Mouse (Mus musculus): Measurements from ENCODE around the gene Abhd14b. TPM values are rescaled to one million over a fixed set of nuclear protein-coding genes. Genes with fewer than 3 reads are reported as not detected.

Gene Abhd14b
- polyA plus RNA-seq, 1 experiment from 2014 or later = 5.1 TPM

GRCm38 (mm10) chr9:106451899-106452298, 4.6 kb downstream of the Abhd14b start:
- 52% methylated on average over 2 of the region's 2 CpGs for WGBS
- no peak overlapping the region for H3K4me3 ChIP-seq
- no peak overlapping the region for H3K9ac ChIP-seq

DNA sequence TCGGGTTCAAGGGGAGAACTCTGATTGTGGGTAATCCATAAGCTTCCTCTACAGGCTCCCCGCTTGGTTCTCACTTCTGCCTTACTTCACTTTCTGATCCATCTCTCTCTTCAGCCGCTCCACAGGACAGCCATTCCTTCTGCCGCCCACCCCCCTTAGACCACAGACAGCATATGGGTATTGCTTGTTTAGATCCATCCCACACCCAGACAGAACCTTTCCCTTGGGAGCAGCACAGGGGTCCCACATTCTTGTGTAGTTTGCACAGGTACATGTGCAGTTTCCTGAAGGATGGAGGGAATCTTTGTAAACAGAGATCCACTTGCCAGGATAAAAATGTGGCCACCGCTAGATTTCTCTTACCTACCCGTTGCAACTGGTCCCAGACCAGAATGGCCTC, 5.1 kb downstream of the Abhd14b start:
- Histone ChIP-seq H3K27ac (ENCODE audit: poor library complexity, severe bottlenecking) (no peak overlapping the region), H3K4me2 (peak overlapping the region; percentile 94; the same call in 1 of the 2 replicates), H3K4me1 (replicated peaks) (peaks cover 80% of the 10 kb centered on the region), H3K9me3 (replicated peaks) (no peaks in the 10 kb centered on the region), H3K36me3 (0 out of 2 replicates have a peak, but pooled peaks cover 2% of the 10 kb centered on the region), H3K4me3 (no peak overlapping the region), H3K9ac (no peak overlapping the region), H3K27me3 (replicated peaks) (no peaks in the 10 kb centered on the region)
- 37% methylated on average over 6 of the region's 6 CpGs for WGBS
- no peak for ATAC-seq (ENCODE audit: insufficient number of reproducible peaks, low FRiP score)

More at GRCm38 (mm10) chr9:106451899-106452298, 4.6 kb downstream of the Abhd14b start:
- Histone ChIP-seq H3K27me3 (replicated peaks) (no peaks in the 10 kb centered on the region), H3K36me3 (0 out of 2 replicates have a peak, but pooled peaks cover 2% of the 10 kb centered on the region), H3K4me1 (replicated peaks) (peaks cover 76% of the 10 kb centered on the region), H3K4me2 (no peak overlapping the region), H3K27ac (ENCODE audit: poor library complexity, severe bottlenecking) (no peak overlapping the region), H3K9me3 (replicated peaks) (no peaks in the 10 kb centered on the region)
- no peak for ATAC-seq (ENCODE audit: insufficient number of reproducible peaks, low FRiP score)

DNA sequence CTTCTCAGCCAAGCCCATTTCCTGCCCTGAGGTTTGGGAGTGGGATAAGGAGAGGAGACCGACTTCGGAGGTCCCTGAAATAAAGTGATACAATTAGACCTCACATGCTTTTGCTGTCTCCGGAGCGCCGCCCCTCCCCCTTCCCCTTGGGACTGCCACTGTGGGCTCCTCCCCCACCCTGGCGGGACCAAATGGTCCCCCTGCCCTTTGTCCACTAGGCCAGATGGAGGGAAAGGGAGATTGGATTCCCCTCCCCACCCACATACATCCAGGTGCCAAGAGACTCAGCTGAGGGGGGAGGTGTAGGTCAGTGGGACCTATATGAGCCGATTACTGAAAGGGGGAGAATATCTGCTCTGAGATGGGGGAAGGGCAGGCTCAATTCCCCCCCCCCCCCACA, 5.6 kb downstream of the Abhd14b start:
- WGBS = 5% methylated on average over 7 of the region's 7 CpGs
- Histone ChIP-seq H3K4me1 (replicated peaks) (peaks cover 82% of the 10 kb centered on the region), H3K9ac (peak overlapping the region; percentile 88), H3K4me3 (peak overlapping the region; percentile 80), H3K36me3 (0 out of 2 replicates have a peak, but pooled peaks cover 2% of the 10 kb centered on the region), H3K9me3 (replicated peaks) (no peaks in the 10 kb centered on the region), H3K4me2 (peak overlapping the region; percentile 94), H3K27ac (ENCODE audit: poor library complexity, severe bottlenecking) (no peak overlapping the region), H3K27me3 (replicated peaks) (no peaks in the 10 kb centered on the region)
- ATAC-seq (ENCODE audit: insufficient number of reproducible peaks, low FRiP score) = no peak

GRCm38 (mm10) chr9:106453271-106454070, 6.2 kb downstream of the Abhd14b start, which contains the start of gene Pcbp4:
Pcbp4 (plus strand) TSS chr9:106453291.
- peak within 1 kb of the TSS; percentile 94 for H3K4me2 ChIP-seq
- no peaks in the 10 kb centered on the region for H3K27me3 ChIP-seq (replicated peaks)
- peak within 1 kb of the TSS; percentile 88 for H3K9ac ChIP-seq
- H3K27ac ChIP-seq (ENCODE audit: poor library complexity, severe bottlenecking) = peak within 1 kb of the TSS; percentile 88
- peaks cover 83% of the 10 kb centered on the region for H3K4me1 ChIP-seq (replicated peaks)
- peak within 1 kb of the TSS; percentile 80 for H3K4me3 ChIP-seq
- ATAC-seq (ENCODE audit: insufficient number of reproducible peaks, low FRiP score) = peak; percentile 80
- under 1% methylated on average over 44 of the region's 74 CpGs for WGBS
- peaks cover 2% of the 10 kb centered on the region; the same call in 1 of the 2 replicates for H3K36me3 ChIP-seq
- H3K9me3 ChIP-seq (replicated peaks) = no peaks in the 10 kb centered on the region

- Histone ChIP-seq H3K4me1 (replicated peaks) (peaks cover 82% of the 10 kb centered on the region), H3K4me3 (peak overlapping the region; percentile 80), H3K9me3 (replicated peaks) (no peaks in the 10 kb centered on the region), H3K36me3 (peaks cover 2% of the 10 kb centered on the region; the same call in 1 of the 2 replicates), H3K4me2 (peak overlapping the region; percentile 94), H3K27me3 (replicated peaks) (no peaks in the 10 kb centered on the region), H3K27ac (ENCODE audit: poor library complexity, severe bottlenecking) (peak overlapping the region; percentile 88), H3K9ac (peak overlapping the region; percentile 88)
- ATAC-seq (ENCODE audit: insufficient number of reproducible peaks, low FRiP score) = no peak
- WGBS = 2% methylated on average over 18 of the region's 20 CpGs
Measured at GRCm38 (mm10) chr9:106454071-106454761, 7.0 kb downstream of the Abhd14b start.

GRCm38 (mm10) chr9:106454888-106455681, 7.8 kb downstream of the Abhd14b start:
- Histone ChIP-seq H3K4me1 (replicated peaks) (peaks cover 86% of the 10 kb centered on the region), H3K27ac (ENCODE audit: poor library complexity, severe bottlenecking) (peak overlapping the region; percentile 88), H3K4me2 (peak overlapping the region; percentile 94), H3K9ac (peak overlapping the region; percentile 88), H3K9me3 (replicated peaks) (no peaks in the 10 kb centered on the region), H3K4me3 (peak overlapping the region; percentile 80), H3K36me3 (peaks cover 9% of the 10 kb centered on the region), H3K27me3 (replicated peaks) (no peaks in the 10 kb centered on the region)
- peak; percentile 20; the same call in 1 of the 2 replicates for ATAC-seq (ENCODE audit: insufficient number of reproducible peaks, low FRiP score)
- 3% methylated on average over 17 of the region's 17 CpGs for WGBS

DNA sequence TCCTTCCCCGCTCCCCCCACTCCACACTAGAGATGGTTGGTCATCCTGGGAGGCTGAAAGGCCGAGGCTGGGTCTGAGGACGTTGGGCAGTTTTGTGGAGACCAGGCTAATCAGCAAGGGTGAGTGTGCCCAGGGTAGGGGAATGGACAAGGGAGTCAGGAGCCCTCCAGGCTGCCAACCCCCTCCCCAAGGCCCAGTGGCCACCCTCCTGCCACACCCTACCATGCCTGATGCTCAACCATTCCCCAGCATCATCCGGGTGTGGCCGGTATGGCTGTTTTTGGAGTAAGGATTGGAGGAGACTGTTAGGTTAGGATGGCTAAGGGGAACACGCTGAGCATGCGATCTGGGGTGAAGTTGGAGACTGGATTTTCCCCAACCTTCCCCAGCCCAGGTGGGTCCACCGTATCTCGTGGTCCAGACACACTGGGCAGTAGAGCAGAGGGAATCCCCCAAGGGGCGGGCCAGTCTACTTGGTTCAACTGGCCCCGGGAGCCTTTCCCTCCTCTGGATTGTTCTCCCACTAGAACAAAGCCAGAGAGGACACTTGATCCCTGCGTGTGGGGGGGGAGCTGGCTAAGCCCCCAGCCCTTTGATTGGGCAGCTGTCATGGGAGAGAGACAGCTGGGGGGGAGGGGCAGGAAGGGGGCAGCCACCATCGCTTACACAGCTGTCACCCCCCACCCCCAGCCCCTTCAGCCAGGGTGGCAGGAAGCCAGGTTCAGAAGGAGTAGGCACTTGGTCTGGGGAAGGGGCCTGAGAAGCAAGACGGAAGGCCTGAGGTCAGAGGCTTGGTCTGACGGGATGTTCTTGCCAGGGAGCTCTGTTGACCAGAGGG, 9.3 kb downstream of the Abhd14b start:
- ATAC-seq (ENCODE audit: insufficient number of reproducible peaks, low FRiP score) = no peak
- peak overlapping the region; percentile 51 for H3K9ac ChIP-seq
- H3K4me2 ChIP-seq = peak overlapping the region; percentile 94
- WGBS = 42% methylated on average over 15 of the region's 15 CpGs
- peaks cover 23% of the 10 kb centered on the region for H3K36me3 ChIP-seq
- H3K27ac ChIP-seq (ENCODE audit: poor library complexity, severe bottlenecking) = peak overlapping the region; percentile 61
- H3K27me3 ChIP-seq (replicated peaks) = no peaks in the 10 kb centered on the region
- H3K4me1 ChIP-seq (replicated peaks) = peaks cover 73% of the 10 kb centered on the region
- H3K9me3 ChIP-seq (replicated peaks) = no peaks in the 10 kb centered on the region
- H3K4me3 ChIP-seq = peak overlapping the region; percentile 4; the same call in 1 of the 2 replicates

- Histone ChIP-seq H3K9me3 (replicated peaks) (no peaks in the 10 kb centered on the region), H3K4me1 (replicated peaks) (peaks cover 70% of the 10 kb centered on the region), H3K4me3 (peak overlapping the region; percentile 4; the same call in 1 of the 2 replicates), H3K27me3 (replicated peaks) (no peaks in the 10 kb centered on the region), H3K36me3 (peaks cover 29% of the 10 kb centered on the region), H3K27ac (ENCODE audit: poor library complexity, severe bottlenecking) (peak overlapping the region; percentile 61), H3K4me2 (peak overlapping the region; percentile 94), H3K9ac (peak overlapping the region; percentile 51)
- 54% methylated on average over 9 of the region's 9 CpGs for WGBS
- no peak for ATAC-seq (ENCODE audit: insufficient number of reproducible peaks, low FRiP score)
Measured at GRCm38 (mm10) chr9:106457163-106457559, 9.9 kb downstream of the Abhd14b start.

- Histone ChIP-seq H3K27ac (ENCODE audit: poor library complexity, severe bottlenecking) (no peak overlapping the region), H3K9me3 (replicated peaks) (no peaks in the 10 kb centered on the region), H3K9ac (0 out of 2 replicates have a peak overlapping the region, but pooled peaks have one; percentile 10), H3K4me1 (replicated peaks) (peaks cover 63% of the 10 kb centered on the region), H3K4me2 (no peak overlapping the region), H3K27me3 (replicated peaks) (0 out of 2 replicates have a peak, but pooled peaks cover under 1% of the 10 kb centered on the region), H3K4me3 (no peak overlapping the region), H3K36me3 (peaks cover 36% of the 10 kb centered on the region)
- 68% methylated on average over 5 of the region's 5 CpGs for WGBS
- no peak for ATAC-seq (ENCODE audit: insufficient number of reproducible peaks, low FRiP score)
Measured at GRCm38 (mm10) chr9:106457920-106458319, 10.7 kb downstream of the Abhd14b start.

DNA sequence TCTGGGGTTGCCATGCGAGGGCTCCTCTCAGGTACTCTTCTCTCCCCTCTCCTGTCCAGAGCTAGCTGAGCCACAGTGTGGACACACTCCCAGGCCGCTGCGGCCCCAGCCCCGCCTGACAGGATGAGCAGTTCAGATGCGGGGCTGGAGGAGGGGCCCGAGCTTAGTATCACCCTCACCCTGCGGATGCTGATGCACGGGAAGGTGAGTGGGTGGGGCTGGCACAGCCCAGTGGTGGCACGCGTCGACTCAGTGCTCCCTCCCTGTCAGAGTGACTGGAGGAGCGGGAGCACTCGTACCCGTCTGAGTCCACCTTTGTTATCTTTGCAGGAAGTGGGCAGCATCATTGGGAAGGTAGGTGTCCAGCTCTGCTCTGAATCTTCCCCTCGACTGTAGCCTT, 12.7 kb downstream of the Abhd14b start:
- H3K36me3 ChIP-seq = peaks cover 50% of the 10 kb centered on the region
- H3K4me3 ChIP-seq = no peak overlapping the region
- H3K9me3 ChIP-seq (replicated peaks) = no peaks in the 10 kb centered on the region
- peaks cover 9% of the 10 kb centered on the region; the same call in 1 of the 2 replicates for H3K27me3 ChIP-seq (replicated peaks)
- no peak overlapping the region for H3K4me2 ChIP-seq
- 72% methylated on average over 15 of the region's 15 CpGs for WGBS
- no peak overlapping the region for H3K9ac ChIP-seq
- no peak overlapping the region for H3K27ac ChIP-seq (ENCODE audit: poor library complexity, severe bottlenecking)
- peaks cover 57% of the 10 kb centered on the region for H3K4me1 ChIP-seq (replicated peaks)
- ATAC-seq (ENCODE audit: insufficient number of reproducible peaks, low FRiP score) = no peak

All from heart, embryonic 12.5 days (tissue).